Mouse (Mus musculus): Measurements from ENCODE around the gene Pomgnt1. TPM values are rescaled to one million over a fixed set of nuclear protein-coding genes. Genes with fewer than 3 reads are reported as not detected.

The Pomgnt1 gene
- total and polyA plus RNA-seq, 3 experiments: 33.0 to 40.7 (median 40.2) TPM

DNA sequence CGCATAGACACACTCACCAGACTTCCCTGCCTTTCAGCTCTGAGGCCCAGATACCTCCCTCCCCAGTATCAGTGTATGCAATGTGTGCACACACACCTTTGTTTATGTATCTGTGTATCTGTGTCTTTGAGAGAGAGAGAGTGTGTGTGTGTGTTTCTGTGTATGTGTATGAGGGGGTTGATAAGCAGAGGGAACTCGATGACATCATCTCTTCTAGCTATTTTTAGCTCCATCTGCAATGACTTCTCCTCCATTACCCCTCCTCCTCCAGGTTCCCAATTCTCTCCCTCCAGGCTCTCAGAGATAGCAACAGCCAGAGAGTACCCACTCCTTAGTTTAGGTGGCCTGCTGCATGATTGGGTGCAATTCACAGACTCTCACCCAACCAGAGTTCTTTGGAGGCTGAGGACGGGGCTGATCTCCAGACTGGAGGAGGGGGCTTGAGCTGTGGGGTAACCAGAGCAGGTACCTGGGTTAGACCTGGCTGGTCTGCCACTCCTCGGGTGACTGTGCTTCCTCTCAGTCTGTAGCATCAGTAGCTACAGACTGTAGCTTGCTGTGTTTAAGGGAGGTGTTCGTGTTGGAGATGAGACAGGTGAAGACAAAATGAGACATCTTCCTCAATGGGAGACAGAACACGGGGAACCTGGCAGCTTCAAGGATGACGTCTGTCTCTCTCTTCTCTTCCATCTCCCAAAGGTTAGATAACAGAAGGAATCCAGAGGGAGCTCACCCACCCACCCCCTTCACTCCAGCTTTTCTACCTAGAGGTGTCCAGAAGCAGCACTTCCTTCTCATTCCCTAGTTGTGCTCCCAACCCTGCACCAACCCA is 52.3 kb downstream of the Pomgnt1 start:
- no peak for DNase-seq (ENCODE audit: extremely low read depth)
- H3K9me3 ChIP-seq (replicated peaks; ENCODE audit: low read length): no peaks in the 10 kb centered on the region
- H3K9ac ChIP-seq (ENCODE audit: insufficient read depth, low read depth): no peak overlapping the region
- H3K4me2 ChIP-seq (ENCODE audit: insufficient read depth, low read depth, poor library complexity, severe bottlenecking): peak overlapping the region; percentile 1; the same call in 1 of the 2 replicates
- TF ChIP-seq RAD21 (IDR thresholded peaks at IDR 0.05; ENCODE audit: low read depth, low read length) (no peak), BHLHE40 (IDR thresholded peaks at IDR 0.05; ENCODE audit: low read depth, low read length) (no peak), MEF2A (IDR thresholded peaks at IDR 0.05; ENCODE audit: borderline replicate concordance, low read depth, low read length) (peak; percentile 33; the same call in 1 of the 2 replicates), JUN (IDR thresholded peaks at IDR 0.05; ENCODE audit: insufficient read depth, low read depth, low read length) (peak; percentile 52)
- H3K79me2 ChIP-seq (replicated peaks; ENCODE audit: control insufficient read depth, extremely low read depth, insufficient read depth, poor library complexity, severe bottlenecking): no peaks in the 10 kb centered on the region
- in situ Hi-C loops (cut with MboI; ENCODE audit: low pct_ligation_motif_present, low pct_unique_long_range_greater_than_20kb, low sequenced_read_pairs): no loop called here
- dilution Hi-C loops (cut with MboI; ENCODE audit: extremely low pct_ligation_motif_present, extremely low pct_unique_long_range_greater_than_20kb, low sequenced_read_pairs): no loop called here
- H3K4me1 ChIP-seq (ENCODE audit: control insufficient read depth in 1 of 2, insufficient read depth in 2 of 2): peaks cover 18 to 32% of the 10 kb centered on the region in 2 experiments
- H3K36me3 ChIP-seq (replicated peaks in 1 of 2; ENCODE audit: control insufficient read depth in 1 of 2, insufficient read depth in 1 of 2, low read length in 1 of 2): no peaks in the 10 kb centered on the region
- H3K27me3 ChIP-seq (replicated peaks): no peaks in the 10 kb centered on the region
- peak overlapping the region in 1 of 3 experiments; percentile 33 for H3K4me3 ChIP-seq (replicated peaks in 1 of 3; ENCODE audit: low read depth in 2 of 3, low read length in 2 of 3, poor library complexity in 1 of 3)
- no peak overlapping the region for H3K27ac ChIP-seq (ENCODE audit: insufficient read depth, low read depth)

- H3K4me3 ChIP-seq (replicated peaks in 1 of 3; ENCODE audit: low read depth in 2 of 3, low read length in 2 of 3, poor library complexity in 1 of 3): peak overlapping the region in 1 of 3 experiments; percentile 33
- in situ Hi-C loops (cut with MboI; ENCODE audit: low pct_ligation_motif_present, low pct_unique_long_range_greater_than_20kb, low sequenced_read_pairs): no loop called here
Measured at GRCm38 (mm10) chr4:116176543-116176988, 52.9 kb downstream of the Pomgnt1 start.

DNA sequence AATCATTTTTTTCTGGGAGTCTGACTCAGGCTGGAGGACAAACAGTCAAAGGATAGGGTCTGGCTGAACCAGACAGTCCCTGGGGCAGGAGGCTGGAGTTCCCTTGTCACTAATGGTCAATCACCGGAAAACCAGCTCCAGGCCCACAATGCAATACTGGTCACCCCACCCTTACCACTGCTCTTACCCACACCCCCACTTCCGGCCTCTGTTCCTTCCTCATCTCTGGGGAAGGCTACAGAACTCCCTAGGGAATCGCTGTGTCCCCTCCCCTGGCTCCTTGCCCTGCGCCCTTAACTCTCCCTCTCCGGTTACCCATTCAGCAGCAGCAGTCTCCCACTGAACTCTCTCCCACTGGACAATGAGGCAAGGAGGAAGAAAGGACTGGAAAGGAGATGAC is 53.5 kb downstream of the Pomgnt1 start:
- Histone ChIP-seq H3K36me3 (replicated peaks in 1 of 2; ENCODE audit: control insufficient read depth in 1 of 2, insufficient read depth in 1 of 2, low read length in 1 of 2) (no peaks in the 10 kb centered on the region), H3K27ac (ENCODE audit: insufficient read depth, low read depth) (no peak overlapping the region), H3K79me2 (replicated peaks; ENCODE audit: control insufficient read depth, extremely low read depth, insufficient read depth, poor library complexity, severe bottlenecking) (no peaks in the 10 kb centered on the region), H3K4me3 (replicated peaks in 1 of 3; ENCODE audit: low read depth in 2 of 3, low read length in 2 of 3, poor library complexity in 1 of 3) (peak overlapping the region in 1 of 3 experiments; percentile 33), H3K4me1 (ENCODE audit: control insufficient read depth in 1 of 2, insufficient read depth in 2 of 2) (peaks cover 18 to 32% of the 10 kb centered on the region in 2 experiments), H3K4me2 (ENCODE audit: insufficient read depth, low read depth, poor library complexity, severe bottlenecking) (peak overlapping the region; percentile 39), H3K9me3 (replicated peaks; ENCODE audit: low read length) (no peaks in the 10 kb centered on the region), H3K27me3 (replicated peaks) (no peaks in the 10 kb centered on the region), H3K9ac (ENCODE audit: insufficient read depth, low read depth) (no peak overlapping the region)
- peak; percentile 56 for TF ChIP-seq ELF1 (IDR thresholded peaks at IDR 0.05; ENCODE audit: low read depth, low read length)
- TF ChIP-seq PAX5 (IDR thresholded peaks at IDR 0.05; ENCODE audit: low read length): no peak
- no peak for TF ChIP-seq TBP (conservative IDR thresholded peaks at IDR 0.05; ENCODE audit: low read depth, low read length)
- no peak for TF ChIP-seq SIN3A (IDR thresholded peaks at IDR 0.05; ENCODE audit: low read length)
- no peak for TF ChIP-seq ZMIZ1 (IDR thresholded peaks at IDR 0.05; ENCODE audit: low read depth, low read length)
- 0 out of 2 replicates have a peak, but pooled peaks have one; percentile 58 for TF ChIP-seq KAT2A (IDR thresholded peaks at IDR 0.05; ENCODE audit: insufficient replicate concordance, low read length)
- peak; percentile 84 for TF ChIP-seq MAZ (IDR thresholded peaks at IDR 0.05; ENCODE audit: low read depth, low read length)
- TF ChIP-seq TCF12 (IDR thresholded peaks at IDR 0.05; ENCODE audit: low read depth, low read length): no peak
- TF ChIP-seq BHLHE40 (IDR thresholded peaks at IDR 0.05; ENCODE audit: low read depth, low read length): no peak
- TF ChIP-seq JUND (conservative IDR thresholded peaks at IDR 0.05; ENCODE audit: low read depth, low read length): no peak
- TF ChIP-seq HCFC1 (IDR thresholded peaks at IDR 0.05; ENCODE audit: low read depth, low read length): peak; percentile 53
- TF ChIP-seq MYC (IDR thresholded peaks at IDR 0.05; ENCODE audit: low read depth, low read length): no peak
- peak; percentile 11; the same call in 1 of the 2 replicates for TF ChIP-seq ETS1 (conservative IDR thresholded peaks at IDR 0.05; ENCODE audit: low read depth, low read length)
- TF ChIP-seq NELFE (IDR thresholded peaks at IDR 0.05; ENCODE audit: low read depth, low read length): no peak
- peak; percentile 27; the same call in 1 of the 2 replicates for TF ChIP-seq IRF4 (IDR thresholded peaks at IDR 0.05; ENCODE audit: low read depth, low read length)
- 0 out of 2 replicates have a peak, but pooled peaks have one; percentile 19 for TF ChIP-seq MAX (IDR thresholded peaks at IDR 0.05; ENCODE audit: low read length)
- peak; percentile 8; the same call in 1 of the 2 replicates for TF ChIP-seq EP300 (IDR thresholded peaks at IDR 0.05; ENCODE audit: low read length)
- peak; percentile 52 for DNase-seq (ENCODE audit: extremely low read depth)
- dilution Hi-C loops (cut with MboI; ENCODE audit: extremely low pct_ligation_motif_present, extremely low pct_unique_long_range_greater_than_20kb, low sequenced_read_pairs) (no loop called here), in situ Hi-C loops (cut with MboI; ENCODE audit: low pct_ligation_motif_present, low pct_unique_long_range_greater_than_20kb, low sequenced_read_pairs) (no loop called here)

More at GRCm38 (mm10) chr4:116176543-116176988, 52.9 kb downstream of the Pomgnt1 start:
- no peak for TF ChIP-seq TBP (conservative IDR thresholded peaks at IDR 0.05; ENCODE audit: low read depth, low read length)
- TF ChIP-seq JUN (IDR thresholded peaks at IDR 0.05; ENCODE audit: insufficient read depth, low read depth, low read length): no peak
- peak; percentile 41; the same call in 1 of the 2 replicates for TF ChIP-seq TCF12 (IDR thresholded peaks at IDR 0.05; ENCODE audit: low read depth, low read length)
- H3K36me3 ChIP-seq (replicated peaks in 1 of 2; ENCODE audit: control insufficient read depth in 1 of 2, insufficient read depth in 1 of 2, low read length in 1 of 2): no peaks in the 10 kb centered on the region
- H3K9ac ChIP-seq (ENCODE audit: insufficient read depth, low read depth): no peak overlapping the region
- dilution Hi-C loops (cut with MboI; ENCODE audit: extremely low pct_ligation_motif_present, extremely low pct_unique_long_range_greater_than_20kb, low sequenced_read_pairs): no loop called here
- no peaks in the 10 kb centered on the region for H3K79me2 ChIP-seq (replicated peaks; ENCODE audit: control insufficient read depth, extremely low read depth, insufficient read depth, poor library complexity, severe bottlenecking)
- peaks cover 18 to 32% of the 10 kb centered on the region in 2 experiments for H3K4me1 ChIP-seq (ENCODE audit: control insufficient read depth in 1 of 2, insufficient read depth in 2 of 2)
- H3K27ac ChIP-seq (ENCODE audit: insufficient read depth, low read depth): no peak overlapping the region
- H3K27me3 ChIP-seq (replicated peaks): no peaks in the 10 kb centered on the region
- peak overlapping the region; percentile 1; the same call in 1 of the 2 replicates for H3K4me2 ChIP-seq (ENCODE audit: insufficient read depth, low read depth, poor library complexity, severe bottlenecking)
- DNase-seq (ENCODE audit: extremely low read depth): no peak
- H3K9me3 ChIP-seq (replicated peaks; ENCODE audit: low read length): no peaks in the 10 kb centered on the region

All from CH12.LX (cell line).